Mouse (Mus musculus) limb, embryonic 14.5 days (tissue): ENCODE results near the gene Phf5a. TPM values are rescaled to one million over a fixed set of nuclear protein-coding genes. Genes with fewer than 3 reads are reported as not detected.
A peak's percentile ranks its signal among the peaks of the same experiment; 100 is the strongest.

Experiments
- ATAC-seq: fragments of 200-750 bp; cut with Nextera tagmentation; 2 replicates; pipeline ENCODE4 v1.8.0; 2017; ENCODE audit warnings: low read depth, moderate number of reproducible peaks, moderate TSS enrichment; ENCODE audit not compliant: low FRiP score
- DNase-seq: peaks from one replicate; pipeline ENCODE4 v3.0.0-alpha.2; 2015; ENCODE audit warnings: low spot score
- H3K27ac ChIP-seq: fragments of 300-500 bp; sonication (generic); replicated peaks from 2 replicates; pipeline ENCODE4 v1.5.1; 2014; ENCODE audit warnings: low read depth, mild to moderate bottlenecking, low read length, moderate library complexity, mixed read lengths
- H3K27me3 ChIP-seq: fragments of 300-500 bp; sonication (generic); 2 replicates; pipeline ENCODE4 v1.6.1; 2014; ENCODE audit warnings: low read length, mixed read lengths; ENCODE audit not compliant: control insufficient read depth, insufficient read depth
- H3K36me3 ChIP-seq: fragments of 300-500 bp; sonication (generic); 2 replicates; pipeline ENCODE4 v1.6.1; 2014; ENCODE audit warnings: mild to moderate bottlenecking, low read length, moderate library complexity, mixed read lengths; ENCODE audit not compliant: control insufficient read depth, insufficient read depth
- H3K4me1 ChIP-seq: fragments of 300-500 bp; sonication (generic); 2 replicates; pipeline ENCODE4 v1.6.1; 2014; ENCODE audit warnings: antibody characterized with exemption, low read length, mixed read lengths; ENCODE audit not compliant: control insufficient read depth, insufficient read depth
- H3K4me2 ChIP-seq: fragments of 300-500 bp; sonication (generic); replicated peaks from 2 replicates; pipeline ENCODE4 v1.6.1; 2014; ENCODE audit warnings: low read depth, mild to moderate bottlenecking, low read length, moderate library complexity; ENCODE audit not compliant: severe bottlenecking
- H3K4me3 ChIP-seq: fragments of 300-500 bp; sonication (generic); replicated peaks from 2 replicates; pipeline ENCODE4 v1.5.1; 2014; ENCODE audit warnings: low read length
- H3K9ac ChIP-seq: fragments of 300-500 bp; sonication (generic); 2 replicates; pipeline ENCODE4 v1.6.1; 2014; ENCODE audit warnings: mild to moderate bottlenecking, low read depth, low read length, moderate library complexity; ENCODE audit not compliant: severe bottlenecking
- H3K9me3 ChIP-seq: fragments of 300-500 bp; sonication (generic); 2 replicates; pipeline ENCODE4 v1.6.1; 2016; ENCODE audit warnings: low read length; ENCODE audit not compliant: control insufficient read depth
- POLR2A ChIP-seq: fragments of 200-500 bp; IDR thresholded peaks from 2 replicates; pipeline ENCODE4 v1.8.0; 2012; ENCODE audit warnings: inconsistent platforms, mild to moderate bottlenecking, moderate library complexity, borderline replicate concordance; ENCODE audit not compliant: insufficient read depth, insufficient read length; ENCODE audit errors: extremely low read depth
- WGBS: fragments of 180-500 bp; shearing (Covaris S2); extraction: QIAGEN DNeasy Blood & Tissue Kit; methylation state at CpG from one replicate; pipeline ENCODE4 v1.1.7; 2014; 5-methylcytosine and 5-hydroxymethylcytosine counted together
- polyA plus RNA-seq, 2 experiments: library from polyadenylated mRNA; depleted of rRNA in 1 of 2; stranded (reverse) in 1 of 2; unstranded in 1 of 2; fragments of >200 nt; fragmentation: Nextera tagmentation in 1 of 2; extraction: Ambion mirVana in 1 of 2; gene quantifications; 2 replicates each; pipeline versions ENCODE4 v1.2.1 to v1.2.3; 2012 to 2014

Phf5a gene
- polyA plus RNA-seq, 2 experiments = 96.8 to 163 TPM

DNA sequence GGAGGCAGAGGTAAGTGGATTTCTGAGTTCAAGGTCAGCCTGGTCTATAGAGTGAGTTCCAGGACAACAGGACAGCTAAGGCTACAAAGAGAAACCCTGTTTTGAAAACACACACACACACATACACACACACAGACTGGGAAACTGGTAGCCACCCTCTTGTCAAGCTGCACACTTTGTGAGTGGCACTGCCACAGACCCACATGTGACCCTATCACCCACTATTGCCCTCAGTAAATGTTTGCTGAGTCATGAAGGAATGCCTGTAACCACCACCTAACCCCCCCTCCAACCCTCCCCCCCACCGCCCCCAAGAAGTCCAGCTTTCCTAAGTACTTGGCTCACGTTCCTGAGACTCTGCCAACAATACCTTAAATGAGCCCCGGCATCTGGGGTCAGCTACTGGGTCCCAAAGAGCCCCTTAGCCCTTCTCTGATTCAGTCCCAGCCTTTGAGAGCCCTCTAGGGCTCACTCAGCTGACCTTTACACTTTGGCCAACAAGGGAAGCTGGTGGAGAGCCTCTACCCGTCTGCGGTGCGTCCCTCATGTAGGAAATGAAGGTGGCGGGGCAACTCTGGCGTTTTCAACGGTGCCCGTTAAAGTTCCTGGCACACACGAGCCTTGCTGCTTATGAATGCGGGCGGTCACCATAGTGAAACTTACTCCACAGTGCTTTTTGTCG, 33.0 kb downstream of the Phf5a start:
- H3K36me3 ChIP-seq = no peaks in the 10 kb centered on the region
- DNase-seq (no peak), ATAC-seq (no peak)
- H3K4me3 ChIP-seq = no peak overlapping the region
- H3K4me2 ChIP-seq = no peak overlapping the region
- TF ChIP-seq POLR2A = no peak
- WGBS = 63% methylated on average over 14 of the region's 14 CpGs
- H3K27me3 ChIP-seq = no peaks in the 10 kb centered on the region
- no peak overlapping the region for H3K27ac ChIP-seq
- no peak overlapping the region for H3K9ac ChIP-seq
- H3K4me1 ChIP-seq = peaks cover 20% of the 10 kb centered on the region
- H3K9me3 ChIP-seq = no peaks in the 10 kb centered on the region

DNA sequence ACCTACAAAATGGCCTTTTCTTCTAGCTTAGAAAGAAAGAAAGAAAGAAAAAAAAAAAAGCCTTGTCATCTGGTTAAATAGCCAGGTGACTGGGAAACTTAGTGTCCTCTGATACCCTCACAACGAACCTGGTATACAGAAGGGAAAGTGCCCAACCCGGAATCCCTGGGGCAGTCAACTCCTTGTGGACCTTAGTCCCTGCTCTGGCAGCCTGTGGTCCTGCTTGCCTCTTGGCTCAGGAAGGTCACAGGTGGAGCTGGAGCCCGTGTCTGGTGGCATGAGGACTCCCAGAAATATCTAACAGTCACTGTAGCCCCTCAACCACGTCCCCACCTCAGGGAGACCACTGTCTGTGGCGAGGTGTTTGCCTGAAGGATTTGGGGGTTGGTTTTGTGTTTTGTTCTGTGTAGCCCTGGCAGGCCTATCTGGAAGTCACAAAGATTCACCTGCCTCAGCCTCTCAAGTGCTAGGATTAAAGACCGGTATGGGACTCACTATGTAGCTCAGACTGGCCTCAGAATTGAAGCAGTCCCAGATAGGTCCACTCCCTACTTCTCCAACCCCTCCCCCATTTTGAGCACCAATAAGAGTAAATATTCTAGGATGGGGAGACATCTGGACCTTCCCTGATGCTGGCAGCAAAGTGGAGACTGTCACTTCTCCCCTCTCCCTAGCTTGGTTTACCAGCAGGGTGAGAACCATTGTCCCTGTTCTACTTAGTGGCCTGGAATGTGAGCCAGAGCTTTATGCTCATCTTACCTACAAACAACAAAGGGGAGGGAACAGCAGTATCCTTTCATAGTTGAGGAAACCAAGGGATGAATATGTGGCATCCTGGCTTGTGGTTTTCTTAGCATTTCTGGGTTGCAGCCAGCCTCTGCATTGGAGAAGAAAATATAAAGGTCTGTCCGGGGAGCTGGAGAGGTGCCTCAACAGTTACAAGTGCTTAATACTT, 34.5 kb downstream of the Phf5a start:
- no peak for ATAC-seq
- WGBS = 61% methylated on average over 7 of the region's 7 CpGs
- Histone ChIP-seq H3K4me2 (peak overlapping the region; percentile 66), H3K27ac (no peak overlapping the region), H3K9me3 (no peaks in the 10 kb centered on the region), H3K36me3 (no peaks in the 10 kb centered on the region), H3K4me1 (peaks cover 20% of the 10 kb centered on the region), H3K4me3 (peak overlapping the region; percentile 35; the same call in 1 of the 2 replicates), H3K9ac (0 out of 2 replicates have a peak overlapping the region, but pooled peaks have one; percentile 49), H3K27me3 (no peaks in the 10 kb centered on the region)
- TF ChIP-seq POLR2A = no peak
- no peak for DNase-seq

DNA sequence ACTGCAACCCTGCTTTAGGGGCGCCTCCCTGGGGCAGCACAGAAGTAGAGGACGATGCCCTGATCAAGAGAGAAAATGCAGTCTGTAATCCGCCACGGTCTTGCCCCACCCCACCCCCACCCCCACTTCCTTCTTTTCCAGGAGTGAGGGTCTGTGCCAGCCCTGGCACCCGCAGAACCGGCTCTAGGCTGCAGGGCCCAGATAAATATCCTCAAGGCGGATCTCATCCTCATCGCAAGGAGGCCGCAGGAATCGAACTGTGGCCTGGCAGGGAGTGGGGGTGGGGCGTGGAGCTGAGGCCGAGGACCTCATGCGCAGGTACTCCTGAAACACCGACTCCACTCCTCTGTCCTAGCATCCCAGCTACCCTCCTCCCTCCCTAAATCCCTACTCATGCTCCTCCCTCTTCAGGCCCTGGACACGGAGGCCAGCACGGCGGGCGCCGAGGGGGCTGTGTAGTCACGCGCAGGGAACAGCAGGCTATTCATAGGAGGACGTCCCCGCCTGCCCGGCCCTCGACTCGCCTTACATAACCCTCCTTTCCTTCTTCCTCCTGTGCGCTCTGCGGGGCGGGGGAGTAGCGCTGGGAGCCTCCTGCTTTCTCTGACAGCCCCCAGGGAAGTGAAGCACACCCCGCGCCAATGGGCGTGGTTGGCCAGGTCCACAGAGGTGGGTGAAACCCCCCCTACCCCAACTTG, 35.4 kb downstream of the Phf5a start:
- peak overlapping the region; percentile 52; the same call in 1 of the 2 replicates for H3K27ac ChIP-seq
- no peak for TF ChIP-seq POLR2A

DNA sequence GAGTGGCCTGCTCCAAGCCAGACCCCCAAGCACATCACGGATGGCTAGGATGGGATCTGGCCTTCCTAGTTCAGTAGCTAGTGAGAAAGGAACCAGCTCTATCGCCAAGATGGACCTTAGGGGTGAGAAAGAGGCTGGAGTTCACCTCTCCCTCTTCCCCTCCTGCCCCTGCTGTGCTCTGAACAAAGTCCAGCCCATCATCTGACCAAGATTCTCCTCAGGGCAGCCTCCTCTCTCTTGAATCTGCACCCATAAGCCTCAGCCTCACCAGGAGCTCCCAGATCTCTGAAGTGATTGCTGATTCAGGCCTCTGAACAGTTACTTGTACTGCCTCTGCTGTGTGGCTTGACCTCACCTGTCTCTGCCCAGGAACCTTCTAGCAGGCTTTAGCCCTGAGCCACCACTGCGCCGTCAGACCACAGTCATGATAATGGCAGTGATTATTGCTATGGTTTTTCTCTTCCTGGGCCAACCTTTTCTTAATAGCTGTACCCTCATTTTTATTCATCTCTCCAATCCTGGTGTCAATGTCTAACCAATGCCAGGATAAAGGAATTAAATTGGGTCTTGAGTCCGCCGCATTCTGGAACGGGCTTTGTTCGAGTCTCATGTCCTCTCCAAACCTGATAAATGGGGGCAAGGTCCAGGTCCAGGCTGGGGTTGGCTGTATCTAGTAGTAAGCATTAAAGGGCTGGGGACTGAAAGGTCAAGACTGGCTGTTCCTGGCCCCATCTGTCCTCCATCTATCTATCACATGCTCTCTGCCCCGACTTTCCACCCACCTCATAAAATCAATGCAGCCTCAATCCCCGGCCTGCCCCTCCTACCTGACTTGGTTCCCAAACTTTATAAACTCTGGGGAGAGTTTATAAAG, 36.5 kb downstream of the Phf5a start:
- no peak for TF ChIP-seq POLR2A
- Histone ChIP-seq H3K4me1 (peaks cover 20% of the 10 kb centered on the region), H3K9me3 (no peaks in the 10 kb centered on the region), H3K4me3 (no peak overlapping the region), H3K4me2 (peak overlapping the region; percentile 66), H3K36me3 (no peaks in the 10 kb centered on the region), H3K27ac (no peak overlapping the region), H3K9ac (no peak overlapping the region; the same call in 1 of the 2 replicates), H3K27me3 (no peaks in the 10 kb centered on the region)
- DNase-seq (no peak), ATAC-seq (no peak)
- 53% methylated on average over 10 of the region's 10 CpGs for WGBS

More for the DNA sequence above, 35.4 kb downstream of the Phf5a start:
- ATAC-seq (peak; percentile 83), DNase-seq (peak; percentile 60)
- Histone ChIP-seq H3K36me3 (no peaks in the 10 kb centered on the region), H3K4me2 (peak overlapping the region; percentile 66), H3K9me3 (no peaks in the 10 kb centered on the region), H3K4me1 (peaks cover 20% of the 10 kb centered on the region), H3K4me3 (peak overlapping the region; percentile 35), H3K27me3 (no peaks in the 10 kb centered on the region), H3K9ac (peak overlapping the region; percentile 49)
- 2% methylated on average over 32 of the region's 33 CpGs for WGBS
